Mouse (Mus musculus): ENCODE data around the gene 1500011B03Rik. TPM values are rescaled to one million over a fixed set of nuclear protein-coding genes. Genes with fewer than 3 reads are reported as not detected.
"Not testable (repeated sequence)": the region's sequence is repeated elsewhere in the genome, so short reads cannot be mapped to it uniquely, and the experiment has no call there.

The 1500011B03Rik gene
- polyA plus RNA-seq (2012; ENCODE audit: insufficient read depth, insufficient read length, missing spikeins), result 32.9 and 35.7 TPM in 2 replicates

- no peak within 1 kb of the TSS; the same call in 1 of the 2 replicates for H3K27ac ChIP-seq (ENCODE audit: insufficient read depth, low read depth, low read length)
- peak within 1 kb of the TSS; percentile 84 for H3K4me3 ChIP-seq (ENCODE audit: insufficient read depth, low read length)
- H3K4me1 ChIP-seq (ENCODE audit: control insufficient read depth, insufficient read depth, low read length), result peaks cover 17% of the 10 kb centered on the region
- no peak for TF ChIP-seq CTCF (IDR thresholded peaks at IDR 0.05; ENCODE audit: low read depth, low read length)
- TF ChIP-seq POLR2A (IDR thresholded peaks at IDR 0.05; ENCODE audit: borderline replicate concordance, low read depth, low read length), result no peak
These were observed at the start of gene 1500011B03Rik for GRCm38 (mm10) chr5:114822796-114823688. Gene 1500011B03Rik (minus strand): TSS chr5:114823468.

- no peak for TF ChIP-seq CTCF (IDR thresholded peaks at IDR 0.05; ENCODE audit: low read depth, low read length)
- H3K4me3 ChIP-seq (ENCODE audit: insufficient read depth, low read length), result no peak overlapping the region
- no peak overlapping the region for H3K27ac ChIP-seq (ENCODE audit: insufficient read depth, low read depth, low read length)
- no peaks in the 10 kb centered on the region for H3K4me1 ChIP-seq (ENCODE audit: control insufficient read depth, insufficient read depth, low read length)
These were observed 42.0 kb upstream of the 1500011B03Rik start for GRCm38 (mm10) chr5:114865279-114865678.

- TF ChIP-seq CTCF (IDR thresholded peaks at IDR 0.05; ENCODE audit: low read depth, low read length), result no peak
These were observed 41.5 kb upstream of the 1500011B03Rik start for GRCm38 (mm10) chr5:114864813-114865212.

GRCm38 (mm10) chr5:114861730-114862129 lies 38.5 kb upstream of the 1500011B03Rik start:
- TF ChIP-seq POLR2A (IDR thresholded peaks at IDR 0.05; ENCODE audit: borderline replicate concordance, low read depth, low read length), result no peak
- TF ChIP-seq CTCF (IDR thresholded peaks at IDR 0.05; ENCODE audit: low read depth, low read length), result no peak
- H3K27ac ChIP-seq (ENCODE audit: insufficient read depth, low read depth, low read length), result no peak overlapping the region
- H3K4me3 ChIP-seq (ENCODE audit: insufficient read depth, low read length), result no peak overlapping the region
- peaks cover 6% of the 10 kb centered on the region; the same call in 1 of the 2 replicates for H3K4me1 ChIP-seq (ENCODE audit: control insufficient read depth, insufficient read depth, low read length)

More at GRCm38 (mm10) chr5:114864813-114865212, 41.5 kb upstream of the 1500011B03Rik start:
- Histone ChIP-seq H3K27ac (ENCODE audit: insufficient read depth, low read depth, low read length) (no peak overlapping the region), H3K4me3 (ENCODE audit: insufficient read depth, low read length) (no peak overlapping the region), H3K4me1 (ENCODE audit: control insufficient read depth, insufficient read depth, low read length) (no peaks in the 10 kb centered on the region)

GRCm38 (mm10) chr5:114859253-114859652 lies 36.0 kb upstream of the 1500011B03Rik start:
- Histone ChIP-seq H3K4me1 (ENCODE audit: control insufficient read depth, insufficient read depth, low read length) (peaks cover 22% of the 10 kb centered on the region), H3K4me3 (ENCODE audit: insufficient read depth, low read length) (no peak overlapping the region), H3K27ac (ENCODE audit: insufficient read depth, low read depth, low read length) (no peak overlapping the region)
- peak; percentile 78 for TF ChIP-seq CTCF (IDR thresholded peaks at IDR 0.05; ENCODE audit: low read depth, low read length)
- TF ChIP-seq POLR2A (IDR thresholded peaks at IDR 0.05; ENCODE audit: borderline replicate concordance, low read depth, low read length), result no peak

- no peak within 1 kb of the TSS for H3K4me3 ChIP-seq (ENCODE audit: insufficient read depth, low read length)
These were observed 35.3 kb upstream of the 1500011B03Rik start, which contains the start of gene Gm9936 for GRCm38 (mm10) chr5:114858582-114858981. Gene Gm9936 (minus strand): TSS chr5:114858682.

GRCm38 (mm10) chr5:114853364-114853763 lies 30.1 kb upstream of the 1500011B03Rik start, which contains the start of gene 4930519G04Rik:
Gene 4930519G04Rik (plus strand): TSS chr5:114853664.
- not testable (repeated sequence) for H3K4me3 ChIP-seq (ENCODE audit: insufficient read depth, low read length)
- Histone ChIP-seq H3K27ac (ENCODE audit: insufficient read depth, low read depth, low read length) (peak within 1 kb of the TSS; percentile 79), H3K4me1 (ENCODE audit: control insufficient read depth, insufficient read depth, low read length) (peaks cover 21% of the 10 kb centered on the region)

More at GRCm38 (mm10) chr5:114858582-114858981, 35.3 kb upstream of the 1500011B03Rik start, which contains the start of gene Gm9936:
- no peak within 1 kb of the TSS for H3K27ac ChIP-seq (ENCODE audit: insufficient read depth, low read depth, low read length)
- H3K4me1 ChIP-seq (ENCODE audit: control insufficient read depth, insufficient read depth, low read length), result peaks cover 25% of the 10 kb centered on the region
- TF ChIP-seq CTCF (IDR thresholded peaks at IDR 0.05; ENCODE audit: low read depth, low read length), result no peak
- TF ChIP-seq POLR2A (IDR thresholded peaks at IDR 0.05; ENCODE audit: borderline replicate concordance, low read depth, low read length), result no peak

- H3K4me1 ChIP-seq (ENCODE audit: control insufficient read depth, insufficient read depth, low read length), result peaks cover 18% of the 10 kb centered on the region
- no peak for TF ChIP-seq CTCF (IDR thresholded peaks at IDR 0.05; ENCODE audit: low read depth, low read length)
- no peak for TF ChIP-seq POLR2A (IDR thresholded peaks at IDR 0.05; ENCODE audit: borderline replicate concordance, low read depth, low read length)
- H3K27ac ChIP-seq (ENCODE audit: insufficient read depth, low read depth, low read length), result no peak overlapping the region
- H3K4me3 ChIP-seq (ENCODE audit: insufficient read depth, low read length), result no peak overlapping the region
These were observed 28.4 kb upstream of the 1500011B03Rik start for GRCm38 (mm10) chr5:114851565-114852236.

- H3K4me3 ChIP-seq (ENCODE audit: insufficient read depth, low read length); H3K4me1 ChIP-seq (ENCODE audit: control insufficient read depth, insufficient read depth, low read length); H3K27ac ChIP-seq (ENCODE audit: insufficient read depth, low read depth, low read length): not testable (repeated sequence)
These were observed 21.1 kb upstream of the 1500011B03Rik start for GRCm38 (mm10) chr5:114844371-114844770.

GRCm38 (mm10) chr5:114842674-114843073 lies 19.4 kb upstream of the 1500011B03Rik start:
- TF ChIP-seq POLR2A (IDR thresholded peaks at IDR 0.05; ENCODE audit: borderline replicate concordance, low read depth, low read length) (no peak), CTCF (IDR thresholded peaks at IDR 0.05; ENCODE audit: low read depth, low read length) (no peak)
- H3K4me3 ChIP-seq (ENCODE audit: insufficient read depth, low read length), result no peak overlapping the region

GRCm38 (mm10) chr5:114842155-114842554 lies 18.9 kb upstream of the 1500011B03Rik start:
- not testable (repeated sequence) for H3K4me1 ChIP-seq (ENCODE audit: control insufficient read depth, insufficient read depth, low read length); H3K27ac ChIP-seq (ENCODE audit: insufficient read depth, low read depth, low read length); H3K4me3 ChIP-seq (ENCODE audit: insufficient read depth, low read length)

More at GRCm38 (mm10) chr5:114842674-114843073, 19.4 kb upstream of the 1500011B03Rik start:
- Histone ChIP-seq H3K27ac (ENCODE audit: insufficient read depth, low read depth, low read length) (no peak overlapping the region), H3K4me1 (ENCODE audit: control insufficient read depth, insufficient read depth, low read length) (no peaks in the 10 kb centered on the region)

- H3K4me3 ChIP-seq (ENCODE audit: insufficient read depth, low read length); H3K27ac ChIP-seq (ENCODE audit: insufficient read depth, low read depth, low read length); H3K4me1 ChIP-seq (ENCODE audit: control insufficient read depth, insufficient read depth, low read length): not testable (repeated sequence)
These were observed 17.2 kb upstream of the 1500011B03Rik start for GRCm38 (mm10) chr5:114840481-114840880.
